Mouse (Mus musculus): Measurements from ENCODE around the gene Tectb. TPM values are rescaled to one million over a fixed set of nuclear protein-coding genes. Genes with fewer than 3 reads are reported as not detected.

Gene Tectb
- polyA plus RNA-seq, 1 experiment from 2014 or later, result not detected

DNA sequence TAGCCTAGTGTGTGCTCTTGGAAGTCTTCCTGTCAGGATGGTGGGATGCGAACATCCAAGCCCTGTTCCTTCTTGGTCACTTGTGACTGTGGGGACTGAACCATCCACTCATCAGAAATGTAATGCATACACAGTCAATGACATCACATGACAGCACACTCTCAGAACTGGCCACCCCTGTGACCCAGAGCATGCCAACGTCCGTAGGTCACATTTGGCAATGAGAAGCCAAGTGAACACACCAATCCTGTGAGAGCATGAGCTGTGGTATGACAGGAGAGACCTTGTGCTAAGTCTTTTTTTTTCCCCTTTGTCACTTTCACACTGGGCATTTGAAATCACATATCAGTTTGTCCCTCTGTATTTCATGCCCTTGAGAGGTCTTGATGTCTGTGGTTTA lies 15.0 kb downstream of the Tectb start:
- Histone ChIP-seq H3K9ac (ENCODE audit: low read depth, low read length) (no peak overlapping the region), H3K4me3 (ENCODE audit: low read depth, low read length) (no peak overlapping the region), H3K4me2 (replicated peaks; ENCODE audit: low read depth) (no peak overlapping the region), H3K9me3 (ENCODE audit: control insufficient read depth) (no peaks in the 10 kb centered on the region), H3K27ac (ENCODE audit: low read depth, low read length) (no peak overlapping the region), H3K27me3 (replicated peaks; ENCODE audit: control insufficient read depth, insufficient read depth, low read length) (no peaks in the 10 kb centered on the region), H3K36me3 (ENCODE audit: control insufficient read depth, insufficient read depth) (no peaks in the 10 kb centered on the region), H3K4me1 (replicated peaks; ENCODE audit: control insufficient read depth, insufficient read depth, low read length) (peaks cover 3% of the 10 kb centered on the region)
- TF ChIP-seq CTCF (IDR thresholded peaks at IDR 0.05; ENCODE audit: low read depth), result no peak
- WGBS, result 80% methylated on average over 3 of the region's 3 CpGs
- ATAC-seq, result no peak

DNA sequence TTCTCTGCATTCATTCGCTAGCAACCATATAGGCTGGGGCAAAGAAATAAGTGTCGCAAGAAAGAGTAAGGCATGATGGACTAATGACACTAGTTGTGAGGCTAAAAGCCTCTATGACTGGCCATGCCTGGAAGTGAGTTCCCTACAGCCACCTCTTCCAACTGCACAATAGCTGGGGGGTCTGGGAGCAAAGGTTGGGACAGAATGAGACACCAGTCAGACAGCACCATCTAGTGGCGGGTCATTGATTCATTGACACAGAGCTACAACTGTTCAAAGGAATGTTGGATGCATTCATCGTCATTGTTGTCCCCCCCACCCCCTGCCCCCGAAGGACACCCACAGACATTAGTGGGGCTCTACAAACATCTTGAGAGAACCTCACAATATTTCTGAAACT lies 17.8 kb downstream of the Tectb start:
- peak; percentile 36; the same call in 1 of the 2 replicates for ATAC-seq
- H3K4me3 ChIP-seq (ENCODE audit: low read depth, low read length), result no peak overlapping the region
- peaks cover 3% of the 10 kb centered on the region for H3K4me1 ChIP-seq (replicated peaks; ENCODE audit: control insufficient read depth, insufficient read depth, low read length)
- WGBS, result 36% methylated on average over 5 of the region's 5 CpGs
- TF ChIP-seq CTCF (IDR thresholded peaks at IDR 0.05; ENCODE audit: low read depth), result peak; percentile 94
- no peaks in the 10 kb centered on the region for H3K9me3 ChIP-seq (ENCODE audit: control insufficient read depth)
- H3K4me2 ChIP-seq (replicated peaks; ENCODE audit: low read depth), result peak overlapping the region; percentile 27; the same call in 1 of the 2 replicates
- H3K9ac ChIP-seq (ENCODE audit: low read depth, low read length), result no peak overlapping the region
- H3K27me3 ChIP-seq (replicated peaks; ENCODE audit: control insufficient read depth, insufficient read depth, low read length), result no peaks in the 10 kb centered on the region
- no peaks in the 10 kb centered on the region for H3K36me3 ChIP-seq (ENCODE audit: control insufficient read depth, insufficient read depth)
- no peak overlapping the region for H3K27ac ChIP-seq (ENCODE audit: low read depth, low read length)

DNA sequence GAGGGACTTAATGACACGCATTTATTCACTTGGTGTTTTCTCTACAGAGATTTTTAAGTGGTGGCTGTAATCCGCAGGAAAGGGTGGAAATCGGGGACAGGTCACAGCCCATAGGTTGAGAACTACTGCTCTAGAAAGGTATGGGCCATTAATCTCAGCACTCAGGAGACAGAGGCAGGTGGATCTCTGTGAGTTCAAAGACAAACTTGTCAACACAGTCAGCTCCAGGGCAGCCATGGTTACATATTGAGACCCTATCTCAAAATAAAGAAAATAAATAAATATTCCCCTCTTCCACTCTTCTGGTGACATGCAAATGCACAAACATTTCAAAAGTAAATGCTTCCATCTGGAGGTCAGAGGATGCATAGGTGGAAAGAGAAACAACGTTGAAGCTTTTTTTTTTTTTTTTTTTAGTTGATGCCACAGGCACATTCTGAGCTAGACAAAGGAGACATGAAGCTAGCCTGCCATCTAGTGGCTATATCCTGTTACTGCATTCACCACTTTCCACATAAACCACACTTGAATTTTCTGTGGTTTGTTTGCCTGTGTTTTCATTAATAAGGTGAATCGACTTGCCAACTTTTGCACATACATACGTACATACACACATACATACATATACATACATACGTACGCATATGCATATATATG lies 26.1 kb downstream of the Tectb start:
- H3K27me3 ChIP-seq (replicated peaks; ENCODE audit: control insufficient read depth, insufficient read depth, low read length), result no peaks in the 10 kb centered on the region
- H3K4me2 ChIP-seq (replicated peaks; ENCODE audit: low read depth), result no peak overlapping the region
- ATAC-seq, result peak; percentile 20; the same call in 1 of the 2 replicates
- H3K36me3 ChIP-seq (ENCODE audit: control insufficient read depth, insufficient read depth), result no peaks in the 10 kb centered on the region
- no peak overlapping the region for H3K27ac ChIP-seq (ENCODE audit: low read depth, low read length)
- H3K4me3 ChIP-seq (ENCODE audit: low read depth, low read length), result no peak overlapping the region
- no peaks in the 10 kb centered on the region for H3K4me1 ChIP-seq (replicated peaks; ENCODE audit: control insufficient read depth, insufficient read depth, low read length)
- no peaks in the 10 kb centered on the region for H3K9me3 ChIP-seq (ENCODE audit: control insufficient read depth)
- TF ChIP-seq CTCF (IDR thresholded peaks at IDR 0.05; ENCODE audit: low read depth), result peak; percentile 87
- 40% methylated on average over 8 of the region's 8 CpGs for WGBS
- no peak overlapping the region for H3K9ac ChIP-seq (ENCODE audit: low read depth, low read length)

DNA sequence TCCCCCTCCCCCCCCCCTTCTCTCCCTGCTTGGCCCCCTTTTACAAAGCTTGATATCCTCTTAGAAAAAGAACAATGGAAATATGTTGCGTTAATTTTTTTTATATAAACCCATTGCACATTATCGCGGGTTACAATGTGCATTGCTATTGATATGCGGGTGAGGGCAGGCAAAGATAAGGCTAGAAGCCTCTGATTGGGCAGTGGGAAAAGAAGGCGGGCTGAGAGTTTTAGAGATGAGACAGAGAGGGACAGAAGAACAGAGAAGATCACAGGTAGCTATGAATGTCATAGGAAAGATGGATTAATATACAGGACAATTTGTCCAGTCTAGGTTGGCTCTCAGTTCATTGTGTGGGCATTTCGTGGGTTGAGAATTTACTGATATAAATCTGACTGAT lies 26.7 kb downstream of the Tectb start:
- Histone ChIP-seq H3K36me3 (ENCODE audit: control insufficient read depth, insufficient read depth) (no peaks in the 10 kb centered on the region), H3K27me3 (replicated peaks; ENCODE audit: control insufficient read depth, insufficient read depth, low read length) (no peaks in the 10 kb centered on the region), H3K27ac (ENCODE audit: low read depth, low read length) (no peak overlapping the region), H3K4me3 (ENCODE audit: low read depth, low read length) (no peak overlapping the region), H3K4me1 (replicated peaks; ENCODE audit: control insufficient read depth, insufficient read depth, low read length) (no peaks in the 10 kb centered on the region), H3K9me3 (ENCODE audit: control insufficient read depth) (no peaks in the 10 kb centered on the region), H3K9ac (ENCODE audit: low read depth, low read length) (no peak overlapping the region), H3K4me2 (replicated peaks; ENCODE audit: low read depth) (no peak overlapping the region)
- 50% methylated on average over 6 of the region's 6 CpGs for WGBS
- no peak for ATAC-seq
- TF ChIP-seq CTCF (IDR thresholded peaks at IDR 0.05; ENCODE audit: low read depth), result no peak

DNA sequence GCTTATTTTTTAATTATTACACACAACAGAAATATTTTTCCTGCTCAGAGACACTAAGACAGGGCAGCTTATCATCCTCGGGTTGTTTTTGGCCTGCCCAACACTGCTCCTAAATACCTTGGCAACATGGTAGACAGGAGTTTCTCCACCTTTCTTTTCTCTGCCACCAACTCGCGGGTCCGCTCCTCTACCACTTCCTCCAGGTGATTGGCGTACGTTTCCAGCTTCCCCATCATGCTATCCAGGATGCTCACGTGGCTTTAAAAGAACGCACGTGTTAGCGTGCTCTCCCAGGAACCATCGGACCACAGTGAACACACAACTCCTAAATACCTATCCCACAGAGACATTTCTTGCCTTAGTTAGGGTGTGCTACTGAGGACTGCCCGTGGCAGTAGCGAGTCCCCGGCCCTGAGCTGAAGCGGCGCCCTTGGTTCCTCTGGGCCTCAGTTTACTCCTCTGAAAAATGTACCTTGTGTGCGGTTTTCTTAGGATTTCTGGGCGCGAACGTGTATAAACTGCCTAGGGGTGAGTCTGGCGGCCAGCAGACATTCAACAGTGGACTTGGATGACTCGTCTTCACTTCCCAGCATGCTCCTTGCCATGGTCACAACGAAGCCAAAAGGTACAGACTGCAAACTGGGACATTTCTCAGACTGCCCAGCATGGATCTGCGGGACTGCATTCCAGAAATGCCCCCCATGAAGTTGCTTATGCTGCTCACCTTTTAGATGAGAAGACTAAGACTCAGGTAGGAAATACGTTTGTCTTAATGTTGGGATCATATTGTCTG lies 27.4 kb downstream of the Tectb start:
- WGBS, result 60% methylated on average over 25 of the region's 25 CpGs

DNA sequence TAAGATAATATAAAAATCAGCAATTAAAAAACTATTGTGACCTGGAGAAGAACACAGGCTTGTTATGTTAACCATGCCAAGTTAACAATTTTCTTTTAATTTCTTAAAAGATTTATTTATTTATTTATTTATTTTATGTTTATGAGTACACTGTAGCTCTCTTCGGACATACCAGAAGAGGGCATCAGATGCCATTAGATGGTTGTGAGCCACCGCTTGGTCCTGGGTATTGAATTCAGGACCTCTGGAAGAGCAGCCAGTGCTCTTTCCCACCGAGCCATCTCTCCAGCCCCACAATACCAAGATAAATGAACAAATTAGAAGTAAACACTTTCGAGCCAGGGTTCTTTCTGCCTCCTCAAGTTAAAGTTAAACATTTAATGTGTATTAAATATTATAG lies 28.1 kb downstream of the Tectb start:
- no peak for ATAC-seq
- H3K27ac ChIP-seq (ENCODE audit: low read depth, low read length), result no peak overlapping the region
- H3K4me2 ChIP-seq (replicated peaks; ENCODE audit: low read depth), result no peak overlapping the region
- 70% methylated on average over 4 of the region's 4 CpGs for WGBS
- no peak; the same call in 1 of the 2 replicates for TF ChIP-seq CTCF (IDR thresholded peaks at IDR 0.05; ENCODE audit: low read depth)
- no peaks in the 10 kb centered on the region for H3K9me3 ChIP-seq (ENCODE audit: control insufficient read depth)
- H3K4me1 ChIP-seq (replicated peaks; ENCODE audit: control insufficient read depth, insufficient read depth, low read length), result no peaks in the 10 kb centered on the region
- H3K27me3 ChIP-seq (replicated peaks; ENCODE audit: control insufficient read depth, insufficient read depth, low read length), result no peaks in the 10 kb centered on the region
- no peaks in the 10 kb centered on the region for H3K36me3 ChIP-seq (ENCODE audit: control insufficient read depth, insufficient read depth)
- no peak overlapping the region for H3K9ac ChIP-seq (ENCODE audit: low read depth, low read length)
- no peak overlapping the region for H3K4me3 ChIP-seq (ENCODE audit: low read depth, low read length)

More for the DNA sequence above, 27.4 kb downstream of the Tectb start:
- Histone ChIP-seq H3K27me3 (replicated peaks; ENCODE audit: control insufficient read depth, insufficient read depth, low read length) (no peaks in the 10 kb centered on the region), H3K4me1 (replicated peaks; ENCODE audit: control insufficient read depth, insufficient read depth, low read length) (no peaks in the 10 kb centered on the region), H3K4me3 (ENCODE audit: low read depth, low read length) (no peak overlapping the region), H3K4me2 (replicated peaks; ENCODE audit: low read depth) (no peak overlapping the region), H3K36me3 (ENCODE audit: control insufficient read depth, insufficient read depth) (no peaks in the 10 kb centered on the region), H3K9me3 (ENCODE audit: control insufficient read depth) (no peaks in the 10 kb centered on the region), H3K27ac (ENCODE audit: low read depth, low read length) (no peak overlapping the region), H3K9ac (ENCODE audit: low read depth, low read length) (no peak overlapping the region)
- no peak for TF ChIP-seq CTCF (IDR thresholded peaks at IDR 0.05; ENCODE audit: low read depth)
- no peak for ATAC-seq

Data from intestine, postnatal 0 days (tissue).